Mouse (Mus musculus) hematopoietic multipotent progenitor cell, adult 10-12 weeks (in vitro differentiated cells): Measurements from ENCODE around the gene Galnt13. TPM values are rescaled to one million over a fixed set of nuclear protein-coding genes. Genes with fewer than 3 reads are reported as not detected.

Experiments used
- polyA plus RNA-seq: library from polyadenylated mRNA; stranded (reverse); fragments of >175 nt; gene quantifications from 2 replicates; pipeline ENCODE4 v1.2.3, GENCODE M21; 2012; ENCODE audit warnings: low replicate concordance

Galnt13 gene
- polyA plus RNA-seq: not detected in 2 replicates

GRCm38 (mm10) chr2:54435937-54436735, at the start of gene Galnt13:
Gene Galnt13 (plus strand): TSS chr2:54436317.

